Mouse (Mus musculus) embryonic facial prominence, embryonic 10.5 days (tissue): ENCODE measurements around the gene Ttyh2. TPM values are rescaled to one million over a fixed set of nuclear protein-coding genes. Genes with fewer than 3 reads are reported as not detected.

ENCODE experiments used
- DNase-seq: peaks from one replicate; pipeline ENCODE4 v3.0.0-alpha.2; 2017; ENCODE audit warnings: low spot score
- H3K27ac ChIP-seq: fragments of 300-500 bp; sonication (generic); replicated peaks from 2 replicates; pipeline ENCODE4 v1.5.1; 2016; ENCODE audit warnings: mild to moderate bottlenecking
- H3K27me3 ChIP-seq: fragments of 300-500 bp; sonication (generic); replicated peaks from 2 replicates; pipeline ENCODE4 v1.6.1; 2016; ENCODE audit warnings: low read depth, mild to moderate bottlenecking; ENCODE audit not compliant: poor library complexity, severe bottlenecking
- H3K36me3 ChIP-seq: fragments of 300-500 bp; sonication (generic); replicated peaks from 2 replicates; pipeline ENCODE4 v1.6.1; 2016; ENCODE audit warnings: mild to moderate bottlenecking, moderate library complexity
- H3K4me1 ChIP-seq: fragments of 300-500 bp; sonication (generic); 2 replicates; pipeline ENCODE4 v1.6.1; 2016
- H3K4me3 ChIP-seq: fragments of 300-500 bp; sonication (generic); 2 replicates; pipeline ENCODE4 v1.5.1; 2016; ENCODE audit warnings: mild to moderate bottlenecking, moderate library complexity
- H3K9me3 ChIP-seq: fragments of 300-500 bp; sonication (generic); 2 replicates; pipeline ENCODE4 v1.6.1; 2016; ENCODE audit warnings: mild to moderate bottlenecking
- WGBS: fragments of 180-500 bp; shearing (Covaris S2); methylation state at CpG from one replicate; pipeline ENCODE4 v1.1.7; 2016; 5-methylcytosine and 5-hydroxymethylcytosine counted together
- polyA plus RNA-seq: library from polyadenylated mRNA; unstranded; fragments of >200 nt; fragmentation: Nextera tagmentation; extraction: Ambion mirVana; gene quantifications from 2 replicates; pipeline ENCODE4 v1.2.1, GENCODE M21; 2016

The Ttyh2 gene
- polyA plus RNA-seq, result 14.9 and 16.1 TPM in 2 replicates

GRCm38 (mm10) chr11:114675341-114675825, at the start of gene Ttyh2:
TSS of gene Ttyh2 (plus strand) at chr11:114675431.
- peak within 1 kb of the TSS; percentile 77 for H3K27ac ChIP-seq
- H3K4me1 ChIP-seq, result peaks cover 62% of the 10 kb centered on the region
- under 1% methylated on average over 40 of the region's 40 CpGs for WGBS

GRCm38 (mm10) chr11:114626071-114626690, 49.0 kb upstream of the Ttyh2 start:
- H3K9me3 ChIP-seq, result peaks cover 6% of the 10 kb centered on the region; the same call in 1 of the 2 replicates
- H3K4me3 ChIP-seq, result no peak overlapping the region
- 87% methylated on average over 13 of the region's 13 CpGs for WGBS
- H3K36me3 ChIP-seq, result no peaks in the 10 kb centered on the region
- H3K27me3 ChIP-seq, result no peaks in the 10 kb centered on the region
- DNase-seq, result no peak
- no peak overlapping the region for H3K27ac ChIP-seq
- H3K4me1 ChIP-seq, result 0 out of 2 replicates have a peak, but pooled peaks cover 6% of the 10 kb centered on the region

More at GRCm38 (mm10) chr11:114675341-114675825, at the start of gene Ttyh2:
- Histone ChIP-seq H3K9me3 (no peaks in the 10 kb centered on the region), H3K4me3 (peak within 1 kb of the TSS; percentile 75), H3K36me3 (peaks cover 42% of the 10 kb centered on the region), H3K27me3 (peaks cover 17% of the 10 kb centered on the region)
- DNase-seq, result peak; percentile 93

GRCm38 (mm10) chr11:114627036-114627435, 48.2 kb upstream of the Ttyh2 start:
- 0 out of 2 replicates have a peak, but pooled peaks cover 6% of the 10 kb centered on the region for H3K4me1 ChIP-seq
- peaks cover 6% of the 10 kb centered on the region; the same call in 1 of the 2 replicates for H3K9me3 ChIP-seq
- no peaks in the 10 kb centered on the region for H3K36me3 ChIP-seq
- no peaks in the 10 kb centered on the region for H3K27me3 ChIP-seq
- no peak for DNase-seq
- no peak overlapping the region for H3K27ac ChIP-seq
- no peak overlapping the region for H3K4me3 ChIP-seq
- 85% methylated on average over 6 of the region's 6 CpGs for WGBS

GRCm38 (mm10) chr11:114628032-114628431, 47.2 kb upstream of the Ttyh2 start:
- no peak overlapping the region for H3K27ac ChIP-seq
- no peak overlapping the region for H3K4me3 ChIP-seq
- no peaks in the 10 kb centered on the region for H3K27me3 ChIP-seq
- H3K4me1 ChIP-seq, result 0 out of 2 replicates have a peak, but pooled peaks cover 6% of the 10 kb centered on the region
- 78% methylated on average over 12 of the region's 12 CpGs for WGBS
- DNase-seq, result no peak
- peaks cover 6% of the 10 kb centered on the region; the same call in 1 of the 2 replicates for H3K9me3 ChIP-seq
- no peaks in the 10 kb centered on the region for H3K36me3 ChIP-seq

- 77% methylated on average over 5 of the region's 5 CpGs for WGBS
- Histone ChIP-seq H3K36me3 (no peaks in the 10 kb centered on the region), H3K27ac (no peak overlapping the region), H3K4me3 (no peak overlapping the region), H3K27me3 (peaks cover 5% of the 10 kb centered on the region), H3K9me3 (peaks cover 6% of the 10 kb centered on the region; the same call in 1 of the 2 replicates), H3K4me1 (0 out of 2 replicates have a peak, but pooled peaks cover 6% of the 10 kb centered on the region)
- no peak for DNase-seq
Observed at GRCm38 (mm10) chr11:114630044-114630443, 45.2 kb upstream of the Ttyh2 start.

- H3K4me1 ChIP-seq, result peaks cover 23% of the 10 kb centered on the region
- DNase-seq, result no peak
Observed at GRCm38 (mm10) chr11:114632266-114632665, 43.0 kb upstream of the Ttyh2 start.

GRCm38 (mm10) chr11:114636292-114636691, 38.9 kb upstream of the Ttyh2 start:
- 1% methylated on average over 6 of the region's 6 CpGs for WGBS

More at GRCm38 (mm10) chr11:114632266-114632665, 43.0 kb upstream of the Ttyh2 start:
- Histone ChIP-seq H3K9me3 (peaks cover 6% of the 10 kb centered on the region; the same call in 1 of the 2 replicates), H3K4me3 (no peak overlapping the region), H3K36me3 (no peaks in the 10 kb centered on the region), H3K27ac (no peak overlapping the region), H3K27me3 (peaks cover 23% of the 10 kb centered on the region)
- WGBS, result 78% methylated on average over 8 of the region's 8 CpGs

GRCm38 (mm10) chr11:114636727-114637505, 38.3 kb upstream of the Ttyh2 start:
- H3K27me3 ChIP-seq, result peaks cover 65% of the 10 kb centered on the region
- peaks cover 55% of the 10 kb centered on the region for H3K4me1 ChIP-seq
- WGBS, result 64% methylated on average over 35 of the region's 35 CpGs
- 0 out of 2 replicates have a peak overlapping the region, but pooled peaks have one; percentile 29 for H3K4me3 ChIP-seq
- no peaks in the 10 kb centered on the region for H3K36me3 ChIP-seq
- H3K9me3 ChIP-seq, result no peaks in the 10 kb centered on the region
- DNase-seq, result peak; percentile 49
- H3K27ac ChIP-seq, result 0 out of 2 replicates have a peak overlapping the region, but pooled peaks have one; percentile 2

More at GRCm38 (mm10) chr11:114636292-114636691, 38.9 kb upstream of the Ttyh2 start:
- 0 out of 2 replicates have a peak overlapping the region, but pooled peaks have one; percentile 2 for H3K27ac ChIP-seq
- peaks cover 50% of the 10 kb centered on the region for H3K4me1 ChIP-seq
- H3K9me3 ChIP-seq, result no peaks in the 10 kb centered on the region
- H3K36me3 ChIP-seq, result no peaks in the 10 kb centered on the region
- H3K4me3 ChIP-seq, result 0 out of 2 replicates have a peak overlapping the region, but pooled peaks have one; percentile 29
- DNase-seq, result peak; percentile 90
- H3K27me3 ChIP-seq, result peaks cover 60% of the 10 kb centered on the region

GRCm38 (mm10) chr11:114638647-114639290, 36.5 kb upstream of the Ttyh2 start:
- H3K4me1 ChIP-seq, result peaks cover 62% of the 10 kb centered on the region
- WGBS, result 44% methylated on average over 10 of the region's 10 CpGs
- peaks cover 65% of the 10 kb centered on the region for H3K27me3 ChIP-seq

GRCm38 (mm10) chr11:114639681-114640103, 35.5 kb upstream of the Ttyh2 start:
- no peaks in the 10 kb centered on the region for H3K36me3 ChIP-seq
- peak overlapping the region; percentile 44 for H3K4me3 ChIP-seq
- peaks cover 62% of the 10 kb centered on the region for H3K4me1 ChIP-seq
- WGBS, result 2% methylated on average over 19 of the region's 19 CpGs
- peak; percentile 82 for DNase-seq
- peaks cover 63% of the 10 kb centered on the region for H3K27me3 ChIP-seq
- peak overlapping the region; percentile 51 for H3K27ac ChIP-seq
- no peaks in the 10 kb centered on the region for H3K9me3 ChIP-seq

More at GRCm38 (mm10) chr11:114638647-114639290, 36.5 kb upstream of the Ttyh2 start:
- H3K9me3 ChIP-seq, result no peaks in the 10 kb centered on the region
- H3K36me3 ChIP-seq, result no peaks in the 10 kb centered on the region
- H3K4me3 ChIP-seq, result no peak overlapping the region
- no peak overlapping the region for H3K27ac ChIP-seq
- peak; percentile 35 for DNase-seq

GRCm38 (mm10) chr11:114640658-114641057, 34.6 kb upstream of the Ttyh2 start:
- WGBS, result 43% methylated on average over 6 of the region's 6 CpGs
- Histone ChIP-seq H3K4me1 (peaks cover 61% of the 10 kb centered on the region), H3K9me3 (no peaks in the 10 kb centered on the region), H3K4me3 (no peak overlapping the region), H3K27me3 (peaks cover 54% of the 10 kb centered on the region), H3K27ac (0 out of 2 replicates have a peak overlapping the region, but pooled peaks have one; percentile 27), H3K36me3 (no peaks in the 10 kb centered on the region)
- DNase-seq, result no peak

- 90% methylated on average over 8 of the region's 8 CpGs for WGBS
- H3K27ac ChIP-seq, result no peak overlapping the region
- no peaks in the 10 kb centered on the region for H3K9me3 ChIP-seq
- peaks cover 49% of the 10 kb centered on the region for H3K27me3 ChIP-seq
- no peak for DNase-seq
- no peak overlapping the region for H3K4me3 ChIP-seq
- H3K36me3 ChIP-seq, result no peaks in the 10 kb centered on the region
- peaks cover 56% of the 10 kb centered on the region for H3K4me1 ChIP-seq
Observed at GRCm38 (mm10) chr11:114641136-114641535, 34.1 kb upstream of the Ttyh2 start.
